Mouse (Mus musculus) MEL (cell line): ENCODE measurements around the gene Ctnnbl1.

Experiments
- EP300 ChIP-seq, 2 experiments: IDR thresholded peaks; 2 replicates each; pipeline ENCODE4 v1.6.1; 2011; ENCODE audit warnings: improper control_type of control experiment in 2 of 2, low read length in 2 of 2, low read depth in 1 of 2, mild to moderate bottlenecking in 1 of 2
- MYC ChIP-seq: IDR thresholded peaks from 2 replicates; pipeline ENCODE4 v1.6.1; 2011; ENCODE audit warnings: low read depth, mild to moderate bottlenecking, low read length, improper control_type of control experiment, moderate library complexity
- POLR2AphosphoS2 ChIP-seq: IDR thresholded peaks from 2 replicates; pipeline ENCODE4 v1.6.1; 2011; ENCODE audit warnings: low read length, improper control_type of control experiment

DNA sequence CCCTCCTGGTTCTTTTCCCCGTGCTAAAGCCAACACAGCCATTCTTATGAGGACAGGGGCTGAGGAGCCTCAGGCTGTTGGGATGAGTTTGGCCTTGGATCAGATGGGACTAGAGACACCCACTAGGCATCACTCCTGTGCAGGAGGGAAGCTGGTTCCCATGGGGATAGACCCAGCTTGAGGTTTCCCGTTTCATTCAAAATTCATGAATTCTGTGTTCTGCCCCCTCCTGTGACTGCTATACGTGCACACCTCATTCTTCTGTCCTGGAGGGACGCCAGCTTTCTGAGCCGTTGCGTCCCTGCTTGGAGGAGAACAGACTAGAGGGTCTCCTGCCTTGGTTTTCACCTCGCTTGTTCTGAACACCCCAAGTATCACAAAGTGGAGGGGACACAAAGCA is 189.3 kb downstream of the Ctnnbl1 start:
- TF ChIP-seq EP300 (IDR thresholded peaks at IDR 0.05; ENCODE audit: low read depth in 1 of 2, low read length in 2 of 2) = no peak
- TF ChIP-seq MYC = no peak
- TF ChIP-seq POLR2AphosphoS2 = no peak
